Mouse (Mus musculus) small intestine, adult 2 months (tissue): ENCODE measurements at regions not wholly inside any gene's neighbourhood (a gene's known extent, or its start where the extent isn't known, plus 50 kb on each side); places are given as distances from the start of the nearest gene placed in this dataset.
A peak's percentile ranks its signal among the peaks of the same experiment; 100 is the strongest.

Experiments used
- H3K27ac ChIP-seq: fragments of 200-500 bp; 2 replicates; pipeline ENCODE4 v1.5.1; 2012; ENCODE audit warnings: low read depth, low read length, control low read depth, inconsistent platforms; ENCODE audit not compliant: insufficient read depth
- H3K27me3 ChIP-seq: fragments of 200-500 bp; 2 replicates; pipeline ENCODE4 v1.6.1; 2012; ENCODE audit warnings: mild to moderate bottlenecking, moderate library complexity, low read length, inconsistent platforms; ENCODE audit not compliant: control insufficient read depth, insufficient read depth
- H3K36me3 ChIP-seq: fragments of 200-500 bp; 2 replicates; pipeline ENCODE4 v1.6.1; 2012; ENCODE audit warnings: mild to moderate bottlenecking, low read length, control low read depth, inconsistent platforms; ENCODE audit not compliant: control insufficient read depth, insufficient read depth
- H3K4me1 ChIP-seq: fragments of 200-500 bp; 2 replicates; pipeline ENCODE4 v1.6.1; 2012; ENCODE audit warnings: low read length, inconsistent platforms, mixed read lengths; ENCODE audit not compliant: control insufficient read depth, insufficient read depth, insufficient read length
- H3K4me3 ChIP-seq: fragments of 200-500 bp; 2 replicates; pipeline ENCODE4 v1.5.1; 2012; ENCODE audit warnings: low read depth, mild to moderate bottlenecking, control low read depth, inconsistent platforms, low read length, moderate library complexity
- CTCF ChIP-seq: fragments of 200-500 bp; IDR thresholded peaks from 2 replicates; pipeline ENCODE4 v1.5.1; 2012; ENCODE audit warnings: low read depth, mild to moderate bottlenecking, control low read depth, inconsistent platforms, low read length, moderate library complexity, mixed read lengths; ENCODE audit not compliant: insufficient replicate concordance, insufficient read length; ENCODE audit errors: extremely low read depth
- POLR2A ChIP-seq: fragments of 200-500 bp; IDR thresholded peaks from 2 replicates; pipeline ENCODE4 v1.6.1; 2012; ENCODE audit warnings: low read depth, mild to moderate bottlenecking, control low read depth, inconsistent platforms, low read length, moderate library complexity
- WGBS: fragments of 180-500 bp; shearing (Covaris S2); methylation state at CpG from one replicate; pipeline ENCODE4 v1.1.7; 2018; 5-methylcytosine and 5-hydroxymethylcytosine counted together

DNA sequence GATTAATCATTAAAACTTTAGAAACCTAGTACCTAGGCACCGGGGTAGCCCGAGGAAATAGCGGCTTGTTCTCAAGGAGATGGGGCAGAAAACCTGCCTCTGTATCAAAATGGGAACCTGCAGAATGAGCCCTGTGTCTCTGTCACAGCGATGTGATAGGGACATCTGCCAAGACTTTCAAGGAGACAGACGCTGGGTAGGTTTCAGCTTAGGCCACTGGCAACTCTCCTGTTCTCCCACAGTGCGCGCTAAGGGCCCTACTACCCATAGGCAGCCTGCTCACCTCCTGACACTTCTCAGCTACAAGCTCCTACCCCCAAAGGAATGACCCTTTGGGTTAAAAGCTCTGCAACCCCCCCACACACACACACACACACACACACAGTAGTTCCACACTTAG, 396.4 kb downstream of the Sox9 start:
- Histone ChIP-seq H3K4me1 (no peaks in the 10 kb centered on the region), H3K36me3 (no peaks in the 10 kb centered on the region), H3K27ac (no peak overlapping the region), H3K4me3 (no peak overlapping the region), H3K27me3 (no peaks in the 10 kb centered on the region)
- 56% methylated on average over 7 of the region's 7 CpGs for WGBS
- TF ChIP-seq POLR2A (no peak), CTCF (no peak)

DNA sequence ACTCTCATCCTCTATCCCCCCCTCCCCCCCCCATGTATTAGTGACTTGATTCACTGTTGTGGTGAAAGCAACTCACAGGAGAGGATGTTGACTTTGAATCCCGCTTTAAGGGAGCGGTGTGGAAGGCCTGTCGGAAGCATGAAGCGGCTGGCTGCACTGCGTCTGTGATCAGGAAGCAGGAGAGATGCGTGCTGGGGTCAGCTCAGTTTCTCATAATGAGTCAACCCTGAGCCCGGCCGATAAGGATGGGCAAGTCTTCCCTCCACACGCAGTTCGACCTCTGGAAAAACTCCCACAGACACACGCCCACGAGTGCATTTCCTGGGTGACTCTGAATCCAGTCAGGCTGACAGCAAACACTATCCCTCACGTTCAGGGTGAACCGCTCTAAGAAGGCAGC, 398.0 kb downstream of the Sox9 start:
- 46% methylated on average over 14 of the region's 14 CpGs for WGBS
- H3K27ac ChIP-seq, result no peak overlapping the region

DNA sequence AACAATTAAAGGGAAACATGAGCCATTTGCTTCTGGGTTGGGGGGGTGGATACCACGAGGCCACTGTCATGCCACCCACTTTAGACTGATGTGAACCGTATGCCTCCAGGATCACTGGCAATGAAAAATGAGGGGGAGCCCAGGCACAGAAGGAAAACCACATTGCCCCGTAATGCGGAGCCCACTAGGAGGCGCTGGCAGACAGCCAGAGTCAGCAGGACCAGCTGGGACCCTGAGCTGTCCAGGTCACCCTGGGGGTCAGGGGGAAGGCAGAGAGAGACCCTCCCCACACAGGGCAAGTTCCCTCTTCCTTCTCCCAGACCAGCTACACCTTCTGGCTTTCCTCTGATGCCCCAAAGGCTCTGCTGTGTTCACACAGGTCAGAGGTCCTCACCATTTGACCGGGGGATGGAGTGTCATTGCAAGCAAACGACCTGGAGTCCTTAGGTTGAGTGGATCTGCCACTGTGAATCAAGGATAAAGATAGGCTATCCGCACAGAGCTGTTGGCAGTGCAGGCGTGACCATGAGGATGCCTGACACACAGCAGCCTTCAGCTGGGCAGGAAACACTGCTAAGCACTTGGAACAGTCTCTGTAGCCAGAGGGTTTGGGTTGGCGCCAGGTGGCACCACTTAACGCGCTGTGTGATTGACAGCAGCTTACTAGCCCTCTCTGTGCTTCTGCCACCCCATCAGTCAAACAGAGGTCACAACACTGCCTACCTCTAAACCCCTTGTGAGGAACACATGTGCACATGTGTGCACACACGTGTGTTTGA, 400.2 kb downstream of the Sox9 start:
- Histone ChIP-seq H3K36me3 (no peaks in the 10 kb centered on the region), H3K27me3 (no peaks in the 10 kb centered on the region), H3K4me3 (no peak overlapping the region), H3K27ac (no peak overlapping the region), H3K4me1 (no peaks in the 10 kb centered on the region)
- WGBS, result 64% methylated on average over 13 of the region's 13 CpGs
- TF ChIP-seq POLR2A, result no peak
- peak; percentile 24; the same call in 1 of the 2 replicates for TF ChIP-seq CTCF

More for the DNA sequence above, 398.0 kb downstream of the Sox9 start:
- TF ChIP-seq POLR2A, result no peak
- TF ChIP-seq CTCF, result no peak
- Histone ChIP-seq H3K36me3 (no peaks in the 10 kb centered on the region), H3K4me1 (no peaks in the 10 kb centered on the region), H3K4me3 (no peak overlapping the region), H3K27me3 (no peaks in the 10 kb centered on the region)

DNA sequence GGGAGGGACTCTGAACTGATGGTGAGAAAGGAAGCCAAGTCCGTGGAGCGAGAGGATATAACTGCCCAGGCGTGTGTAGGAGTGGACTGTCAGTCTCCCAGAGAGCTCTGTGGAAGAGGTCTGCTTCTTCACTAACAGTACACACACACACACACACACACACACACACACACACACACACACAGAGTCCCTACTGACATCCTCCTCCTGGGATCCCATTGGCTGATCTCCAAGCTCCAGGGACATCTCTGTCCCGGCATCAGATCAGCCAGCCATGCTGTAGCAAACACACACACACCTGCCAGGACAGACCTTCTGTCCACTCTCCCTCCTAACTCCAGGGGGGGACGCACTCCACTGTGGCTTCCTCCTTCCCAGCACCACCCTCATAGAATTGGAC, 401.5 kb downstream of the Sox9 start:
- H3K36me3 ChIP-seq, result no peaks in the 10 kb centered on the region
- no peaks in the 10 kb centered on the region for H3K4me1 ChIP-seq
- no peak overlapping the region for H3K27ac ChIP-seq
- 55% methylated on average over 5 of the region's 5 CpGs for WGBS
- no peaks in the 10 kb centered on the region for H3K27me3 ChIP-seq
- TF ChIP-seq POLR2A (no peak), CTCF (no peak)
- H3K4me3 ChIP-seq, result no peak overlapping the region

DNA sequence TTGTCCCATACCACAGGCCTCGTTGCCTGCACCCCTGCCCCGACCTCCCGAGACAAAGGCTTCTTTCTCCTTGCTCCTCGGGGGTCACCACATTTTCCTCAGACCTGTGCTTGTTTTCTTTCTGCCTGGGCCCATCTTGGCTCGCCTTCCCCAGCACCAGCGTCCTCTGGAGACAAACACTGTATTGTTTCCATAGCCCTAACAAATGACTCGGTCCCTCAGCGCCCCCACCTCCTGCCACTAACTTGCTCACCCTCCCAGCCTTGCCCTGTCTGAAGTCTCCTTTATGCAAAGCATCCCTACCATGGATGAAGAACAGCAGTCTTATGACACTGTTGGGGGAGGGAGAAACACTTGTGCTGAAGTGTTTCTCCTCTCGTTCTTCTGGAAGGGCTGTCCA, 402.1 kb downstream of the Sox9 start:
- Histone ChIP-seq H3K4me3 (no peak overlapping the region), H3K27me3 (no peaks in the 10 kb centered on the region), H3K27ac (no peak overlapping the region), H3K4me1 (no peaks in the 10 kb centered on the region), H3K36me3 (no peaks in the 10 kb centered on the region)
- WGBS, result 40% methylated on average over 9 of the region's 9 CpGs
- TF ChIP-seq POLR2A (no peak), CTCF (no peak)

DNA sequence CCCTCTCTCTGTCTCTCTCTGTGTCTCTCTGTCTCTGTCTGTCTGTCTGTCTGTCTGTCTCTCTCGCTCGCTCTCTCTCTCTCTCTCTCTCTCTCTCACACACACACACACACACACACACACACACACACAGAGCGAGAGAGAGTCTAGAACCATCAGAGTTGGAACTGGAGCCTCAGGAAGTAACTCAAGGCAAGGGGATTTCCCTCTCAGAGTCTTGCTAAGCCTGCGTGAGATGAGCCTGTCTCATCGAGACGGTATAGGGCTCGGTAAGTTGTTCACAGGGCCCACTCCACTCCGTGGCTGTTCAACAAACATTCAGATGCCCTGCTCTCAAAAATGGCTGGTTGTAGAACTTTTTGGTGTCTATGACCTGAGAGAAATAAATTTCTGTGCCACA, 405.4 kb downstream of the Sox9 start:
- Histone ChIP-seq H3K36me3 (no peaks in the 10 kb centered on the region), H3K4me1 (peaks cover 5% of the 10 kb centered on the region; the same call in 1 of the 2 replicates), H3K27ac (no peak overlapping the region), H3K4me3 (no peak overlapping the region), H3K27me3 (no peaks in the 10 kb centered on the region)
- TF ChIP-seq POLR2A, result no peak
- TF ChIP-seq CTCF, result no peak
- WGBS, result 66% methylated on average over 8 of the region's 8 CpGs

DNA sequence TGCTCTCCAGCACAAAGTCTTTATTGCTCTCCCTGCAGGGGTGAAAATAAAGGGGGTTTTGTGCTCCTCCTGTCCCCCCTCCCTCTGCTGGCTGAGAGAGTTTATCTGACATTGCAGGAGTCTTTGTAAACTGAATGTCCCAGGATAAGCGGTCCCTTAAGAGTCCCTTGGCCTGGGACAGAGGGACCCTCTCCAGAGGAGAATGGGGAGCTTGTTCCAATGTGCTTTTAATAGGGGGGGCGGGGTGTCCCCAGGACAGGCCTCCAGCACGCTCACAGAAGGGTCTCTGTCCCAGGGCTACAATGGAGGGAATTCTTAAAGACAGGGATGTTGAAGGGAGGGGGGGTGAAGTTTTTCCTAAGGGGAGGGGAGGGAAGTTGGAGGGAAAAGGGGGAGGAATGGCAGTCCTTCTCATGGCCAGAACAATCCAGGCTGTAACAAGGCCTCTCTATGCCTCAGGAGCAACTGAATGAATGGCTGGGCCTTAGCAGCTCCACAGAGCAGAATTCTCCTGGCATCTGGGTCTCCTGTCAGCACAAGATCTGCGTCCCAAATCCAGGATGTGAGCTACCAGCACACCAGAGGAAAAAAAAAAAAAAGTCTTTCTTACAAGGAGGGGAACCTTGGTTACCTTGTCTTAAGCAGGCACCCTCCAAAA, 406.4 kb downstream of the Sox9 start:
- no peaks in the 10 kb centered on the region for H3K27me3 ChIP-seq
- WGBS, result 91% methylated on average over 4 of the region's 4 CpGs
- TF ChIP-seq POLR2A, result no peak
- TF ChIP-seq CTCF, result no peak

More for the DNA sequence above, 406.4 kb downstream of the Sox9 start:
- H3K4me3 ChIP-seq, result no peak overlapping the region
- peaks cover 8% of the 10 kb centered on the region; the same call in 1 of the 2 replicates for H3K4me1 ChIP-seq
- H3K36me3 ChIP-seq, result no peaks in the 10 kb centered on the region
- H3K27ac ChIP-seq, result no peak overlapping the region
